Mouse (Mus musculus) testis, postnatal 14 days (tissue): ENCODE data around the gene Rbpjl.

Source experiments
- DNase-seq: peaks from one replicate; pipeline ENCODE4 v3.0.0; 2021; ENCODE audit warnings: low spot score

Gene Rbpjl

DNA sequence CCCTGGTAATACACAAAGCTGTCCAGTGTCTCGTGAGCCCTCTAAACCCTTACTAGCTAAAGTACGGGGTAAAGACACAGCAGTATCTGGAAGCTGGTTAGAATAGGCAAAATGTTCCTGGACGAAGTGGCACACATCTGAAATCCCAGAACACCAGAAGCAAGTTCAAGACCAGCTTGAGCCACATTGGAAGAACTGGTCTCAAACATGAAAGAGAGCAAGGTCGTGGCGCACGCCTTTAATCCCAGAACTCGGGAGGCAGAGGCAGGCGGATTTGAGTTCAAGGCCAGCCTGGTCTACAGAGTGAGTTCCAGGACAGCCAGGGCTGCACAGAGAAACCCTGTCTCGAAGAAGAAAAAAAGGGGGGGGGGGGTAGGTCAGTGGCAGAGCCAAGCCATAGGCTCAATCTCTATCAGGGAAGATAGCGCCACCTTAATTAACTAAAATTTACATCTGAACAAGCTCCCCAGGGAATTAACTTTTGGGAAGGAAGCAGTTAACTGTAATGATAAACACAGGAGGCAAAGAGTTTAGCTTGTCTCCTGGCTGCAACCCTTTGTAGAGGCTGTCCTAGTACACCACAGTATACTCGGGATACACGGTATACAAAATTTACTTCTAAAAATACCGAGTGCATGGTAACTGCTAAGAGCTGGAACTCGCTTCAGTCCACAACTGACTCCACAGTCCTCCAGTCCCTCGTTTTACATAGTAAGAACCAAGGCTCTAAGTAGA lies 27.1 kb downstream of the Rbpjl start:
- DNase-seq: no peak

DNA sequence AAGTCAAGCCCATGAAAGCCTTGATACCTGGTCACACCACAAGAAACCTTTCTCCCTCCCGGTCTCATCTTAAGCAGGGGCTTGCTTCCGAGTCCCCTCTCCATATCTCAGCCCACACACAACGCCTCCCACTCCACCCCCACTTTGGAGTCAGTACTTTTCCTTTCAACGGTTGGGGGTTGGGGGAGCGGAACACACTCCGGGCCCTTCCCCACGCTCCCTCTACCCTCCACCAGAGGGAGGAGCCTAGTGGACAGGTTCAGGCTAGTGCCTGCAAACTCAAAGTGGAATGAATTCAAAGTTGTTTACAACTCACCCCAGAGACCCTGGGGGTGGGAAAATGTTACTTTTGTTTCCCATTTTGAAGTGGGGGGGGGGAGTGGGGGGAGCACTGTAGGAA lies 27.8 kb downstream of the Rbpjl start:
- DNase-seq: peak; percentile 77

DNA sequence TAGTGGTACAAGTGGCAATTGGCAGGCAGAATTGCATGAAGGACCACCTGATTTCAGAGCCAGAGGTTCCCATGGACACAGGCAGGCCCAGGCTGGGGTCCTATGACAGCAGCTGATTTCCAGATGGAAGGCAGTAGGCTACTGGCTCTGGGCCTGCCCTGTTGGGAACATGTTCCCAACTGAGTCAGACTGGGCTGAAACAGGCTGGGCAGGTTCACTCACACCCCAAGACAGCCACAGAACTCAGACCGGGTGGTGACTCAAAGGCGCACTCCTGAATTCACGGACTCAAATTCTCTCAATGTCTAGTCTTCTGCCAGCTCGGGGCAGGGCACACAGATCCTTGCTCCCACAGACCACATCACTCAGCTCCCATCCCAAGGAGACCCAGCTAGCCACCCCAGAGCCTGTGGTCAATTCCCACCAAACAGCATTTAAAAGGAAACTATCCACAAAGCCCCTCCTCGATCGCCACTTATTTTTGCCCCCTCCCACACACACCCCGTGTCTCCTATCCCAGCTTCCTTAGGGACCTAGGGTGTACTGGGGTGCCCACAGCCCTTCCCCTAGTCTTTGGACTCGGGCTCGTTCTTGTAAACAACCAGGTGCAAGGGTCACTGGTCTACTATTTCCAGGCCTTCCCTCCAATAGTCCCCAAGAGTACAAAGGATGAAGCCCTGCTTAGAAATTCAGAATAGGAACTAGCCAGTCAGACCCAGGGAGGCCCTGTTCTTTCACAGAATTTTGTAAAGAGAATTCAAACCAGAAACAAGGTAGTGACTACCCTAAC lies 28.9 kb downstream of the Rbpjl start:
- DNase-seq: no peak

DNA sequence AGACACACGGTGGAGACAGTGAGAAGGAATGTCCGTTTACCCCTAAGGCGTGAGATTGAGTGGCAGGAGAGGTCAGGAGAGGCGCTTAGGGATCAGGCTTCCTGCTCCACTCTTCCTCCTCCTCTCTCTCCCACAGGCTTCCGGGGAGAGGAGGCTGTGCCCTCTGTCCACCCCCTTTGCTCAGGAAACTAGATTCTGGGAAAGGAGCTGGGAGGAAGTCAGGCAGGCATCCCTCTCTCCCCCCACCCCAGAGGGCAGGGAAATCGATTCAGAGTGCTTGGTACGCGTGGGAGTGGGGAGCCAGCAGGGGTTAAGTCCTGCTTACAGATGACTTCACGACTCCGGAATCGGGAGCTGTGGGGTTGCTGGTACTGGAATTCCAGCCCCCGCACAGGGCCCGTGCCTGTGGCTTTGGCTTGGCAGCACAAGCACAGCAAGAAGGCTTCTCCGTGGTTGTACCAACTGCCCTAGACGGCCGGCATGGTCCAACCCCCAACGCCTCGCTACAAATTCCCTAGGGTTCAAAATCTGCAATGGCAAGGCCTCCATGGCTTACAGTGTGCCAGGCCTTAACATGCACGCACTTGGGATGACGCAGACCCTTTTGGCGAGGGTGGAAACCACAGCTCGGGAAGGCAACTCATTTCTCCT lies 29.7 kb downstream of the Rbpjl start:
- peak; percentile 66 for DNase-seq

DNA sequence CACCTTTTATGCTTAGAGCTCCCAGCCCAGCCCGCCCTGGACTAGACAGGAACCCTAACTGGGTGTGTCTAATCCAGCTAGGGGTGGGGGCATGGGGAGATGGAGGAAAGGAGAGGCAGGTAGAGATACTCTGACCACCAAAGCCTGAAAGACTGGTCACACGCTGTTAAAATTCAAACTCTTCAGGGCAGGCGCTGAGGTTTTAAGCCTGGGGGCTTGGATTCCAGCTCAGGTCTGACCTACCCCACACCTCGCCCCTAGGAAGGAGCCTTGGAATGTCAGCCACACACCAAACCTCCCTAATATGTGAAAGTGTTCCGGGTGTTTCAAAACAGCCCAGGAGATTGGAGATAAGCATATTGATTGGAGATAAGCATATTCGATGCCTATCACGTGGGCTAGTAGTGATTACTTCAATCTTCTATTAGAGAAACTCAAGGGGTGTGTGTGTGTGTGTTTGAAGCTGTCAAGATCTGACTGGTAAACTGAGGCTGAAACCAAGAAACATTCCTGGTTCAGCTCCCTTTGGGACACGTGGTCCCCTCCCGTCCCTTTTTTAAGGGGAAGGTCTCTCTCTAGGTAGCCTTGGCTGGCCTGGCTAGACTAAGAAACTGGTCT lies 30.4 kb downstream of the Rbpjl start:
- no peak for DNase-seq

DNA sequence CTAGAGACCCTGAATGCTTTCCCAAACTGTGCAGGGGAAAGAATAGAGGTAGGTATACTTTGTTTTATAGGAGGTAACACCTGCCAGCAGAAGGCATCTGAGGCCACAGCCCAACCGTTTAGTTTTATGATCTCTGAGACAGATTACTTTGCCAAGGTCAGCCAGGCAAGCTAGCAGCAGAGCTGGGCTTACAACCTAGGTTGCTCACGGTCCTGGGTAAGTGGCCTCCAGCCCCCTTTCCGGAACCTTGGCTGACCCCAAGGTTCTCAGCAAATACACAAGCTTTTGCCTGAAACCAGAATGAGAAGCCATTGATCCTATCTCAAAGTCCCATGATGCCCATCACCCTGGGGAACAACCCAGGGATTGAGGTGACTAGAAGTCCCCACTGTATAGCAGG lies 31.7 kb downstream of the Rbpjl start:
- DNase-seq: no peak

DNA sequence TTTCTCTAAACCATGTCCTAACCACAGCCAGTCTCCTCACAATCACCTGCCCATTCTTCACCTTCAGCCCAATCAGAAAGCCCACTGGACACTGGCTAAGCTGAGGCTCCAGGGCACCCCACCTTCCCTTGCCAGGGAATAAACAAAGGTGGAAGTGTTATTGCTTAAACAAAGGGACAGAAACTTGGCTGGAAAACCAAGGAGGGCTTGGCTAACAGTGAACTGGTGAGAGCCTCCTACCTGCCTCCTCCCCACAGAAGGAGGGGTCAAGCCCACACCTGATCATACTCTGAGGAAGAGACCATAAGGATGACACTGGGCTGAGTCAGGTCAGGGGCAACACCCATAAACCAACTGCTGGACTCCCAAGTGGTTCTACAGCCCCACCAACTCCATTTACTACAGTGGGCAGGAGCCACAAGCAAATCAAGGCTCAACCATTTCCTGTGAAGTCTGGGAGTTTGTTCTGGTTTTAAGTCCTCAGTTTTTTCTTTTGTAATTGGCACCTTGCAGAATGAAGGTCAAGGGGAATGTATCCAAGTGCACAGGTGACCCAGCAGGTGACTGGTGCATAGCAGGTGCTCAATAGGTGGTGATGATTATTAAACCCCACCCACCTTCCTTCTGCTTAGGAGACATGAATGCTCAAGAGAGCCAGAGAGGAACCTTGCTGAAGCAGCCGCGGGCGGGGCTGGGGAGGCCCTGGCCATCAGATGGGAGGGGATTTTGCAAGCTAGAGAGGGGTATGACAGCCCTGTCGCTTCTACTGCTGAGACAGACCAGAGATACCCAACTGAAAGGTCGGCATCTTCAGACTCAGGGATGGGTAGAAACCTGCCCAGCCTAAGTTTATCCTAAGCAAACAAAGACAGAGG lies 32.5 kb downstream of the Rbpjl start:
- no peak for DNase-seq

DNA sequence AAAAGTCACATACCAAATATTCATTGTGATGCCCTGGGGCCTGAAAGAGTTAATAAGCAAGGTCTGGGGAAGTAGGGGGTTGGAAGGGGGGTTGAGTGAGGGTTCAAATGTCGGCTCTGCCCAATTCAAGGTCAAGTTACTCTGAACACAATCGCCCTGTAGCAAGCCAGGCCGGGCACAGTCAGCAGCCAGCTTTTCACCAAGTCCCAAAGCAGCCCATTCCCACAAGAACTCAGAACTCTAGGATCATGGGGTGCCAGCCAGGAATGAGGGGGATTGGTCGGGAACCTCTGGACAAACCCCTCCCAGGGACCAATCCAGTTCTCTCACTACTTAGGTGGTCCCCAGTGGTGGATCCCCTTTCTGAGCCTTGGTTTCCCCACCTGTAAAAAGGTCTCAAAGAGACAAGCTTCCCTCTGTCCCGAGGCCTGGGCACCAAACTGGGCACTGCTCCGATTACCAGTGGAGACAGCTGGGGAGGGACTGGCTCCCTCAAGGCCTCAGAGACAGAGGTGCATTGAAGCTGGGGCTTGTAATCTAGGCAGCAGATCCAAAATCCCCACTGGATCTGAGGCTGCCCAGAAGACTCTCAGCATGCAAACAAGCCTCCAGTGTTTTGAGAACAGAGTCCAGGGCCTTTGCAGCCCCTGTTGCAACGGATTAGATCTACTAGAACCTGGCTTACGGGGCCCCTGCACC lies 33.4 kb downstream of the Rbpjl start:
- no peak for DNase-seq

DNA sequence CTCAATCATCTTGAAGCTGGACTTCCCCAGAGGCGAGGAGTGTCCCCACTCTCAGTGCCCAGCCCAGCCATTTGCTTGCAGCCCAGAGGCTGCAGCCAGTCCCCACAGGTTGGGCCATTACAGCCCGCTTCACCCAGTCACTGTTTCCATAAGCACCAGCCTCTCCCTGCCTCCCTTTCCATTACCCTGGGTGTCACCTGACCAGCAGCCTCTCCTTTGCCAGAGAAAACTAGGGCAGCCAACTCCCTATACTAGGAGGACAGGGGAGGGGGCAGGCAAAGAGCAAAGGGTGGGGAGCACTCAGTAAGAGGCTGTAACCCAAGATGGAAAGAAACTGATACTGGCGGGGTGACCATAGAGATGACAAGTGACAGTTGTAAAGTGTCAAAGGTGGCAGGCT lies 34.0 kb downstream of the Rbpjl start:
- DNase-seq: no peak

DNA sequence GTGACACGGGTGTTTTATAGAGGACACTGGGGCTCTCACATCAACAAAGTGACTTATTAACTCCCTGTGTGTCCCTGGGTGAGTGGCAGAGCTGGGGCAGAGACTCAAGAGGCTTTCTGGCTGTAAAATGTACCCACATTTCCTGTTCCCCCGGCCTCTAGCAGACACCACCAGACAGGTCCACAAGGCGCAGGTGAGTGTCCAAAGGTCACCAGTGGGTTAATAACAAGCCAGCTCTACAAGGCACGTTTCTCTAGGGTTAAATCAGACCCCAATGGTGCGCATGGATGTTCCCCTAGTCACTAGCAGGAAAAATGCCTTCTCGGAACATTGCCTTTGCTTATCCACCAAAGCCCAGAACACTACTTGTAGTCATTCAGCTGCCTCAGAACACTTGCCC lies 34.8 kb downstream of the Rbpjl start:
- DNase-seq: no peak

DNA sequence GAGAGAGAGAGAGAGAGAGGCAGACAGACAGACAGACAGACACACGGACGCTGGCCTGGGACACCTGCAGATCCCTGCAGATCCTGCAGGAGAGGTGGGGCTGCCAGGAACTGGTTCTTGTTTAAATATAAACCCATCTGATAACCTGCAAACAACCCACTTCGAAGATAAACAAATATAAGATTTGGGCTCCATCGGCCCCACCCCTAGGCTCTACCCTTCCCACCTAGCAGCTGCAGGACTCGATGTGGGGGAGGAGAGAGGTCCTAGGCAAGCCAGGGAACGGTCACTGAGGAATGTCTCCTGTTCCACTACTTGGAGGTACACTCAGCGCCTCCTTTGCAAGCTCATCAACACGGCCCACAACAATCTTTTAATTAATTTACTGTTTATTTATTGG lies 35.3 kb downstream of the Rbpjl start:
- DNase-seq: no peak

DNA sequence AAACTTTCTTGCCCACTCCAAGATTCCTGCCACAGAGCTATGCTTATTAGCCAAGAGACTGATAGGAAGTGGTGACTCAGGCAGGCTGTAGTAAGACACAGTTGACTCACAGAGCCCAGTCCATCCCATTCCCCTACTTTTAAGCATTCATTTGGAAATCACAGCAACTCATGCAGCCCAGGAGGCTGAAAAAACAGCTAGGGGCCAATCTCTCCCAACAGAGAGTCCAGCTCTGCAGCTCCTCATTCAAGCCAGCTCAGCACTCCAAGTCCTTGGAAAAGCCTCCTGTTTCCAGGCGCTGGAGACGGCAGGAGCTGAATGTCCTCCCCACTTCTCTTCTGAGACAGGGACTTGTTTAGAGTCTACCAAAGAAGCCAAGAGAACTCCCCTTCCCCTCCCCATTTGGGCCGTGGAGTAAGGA lies 36.1 kb downstream of the Rbpjl start:
- peak; percentile 52 for DNase-seq

DNA sequence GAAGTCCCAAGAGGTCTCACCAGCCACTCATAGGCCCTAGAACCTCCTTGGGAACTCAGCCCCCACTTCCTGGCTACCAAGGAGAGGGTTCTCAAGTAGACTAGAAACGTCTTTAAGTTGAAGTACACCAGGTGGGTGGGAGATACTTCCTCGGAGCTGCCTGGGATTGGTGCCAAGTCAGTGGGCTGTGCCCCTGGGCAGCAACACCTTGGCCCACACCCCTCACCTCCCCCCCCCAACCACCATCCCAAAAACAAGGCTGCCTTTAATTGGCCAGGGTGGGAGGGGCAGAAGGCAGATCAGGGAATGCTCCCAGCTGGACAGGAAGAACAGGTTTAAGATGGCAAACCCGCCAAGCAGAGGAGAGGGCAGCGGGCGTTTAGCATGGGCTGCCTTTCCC lies 37.4 kb downstream of the Rbpjl start:
- no peak for DNase-seq

DNA sequence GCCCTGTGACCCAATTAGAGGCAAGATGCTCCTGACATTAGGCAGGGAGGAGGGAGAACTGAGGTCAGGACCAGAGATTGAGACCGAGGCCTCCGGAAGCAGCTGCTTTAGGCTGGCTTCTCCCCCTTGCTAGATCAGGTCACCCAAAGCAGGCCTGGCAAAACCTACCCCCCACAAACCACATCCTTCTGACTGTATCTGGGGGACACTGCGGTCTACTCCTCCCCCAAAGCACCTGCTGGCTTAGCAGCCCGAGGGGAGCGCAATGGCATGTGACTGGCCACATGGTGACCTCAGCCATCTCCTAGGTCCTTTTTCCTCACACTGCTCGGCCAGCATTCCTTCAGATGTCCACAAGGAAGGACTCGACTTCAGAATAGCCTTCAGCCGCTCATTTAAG lies 38.2 kb downstream of the Rbpjl start:
- DNase-seq: no peak

DNA sequence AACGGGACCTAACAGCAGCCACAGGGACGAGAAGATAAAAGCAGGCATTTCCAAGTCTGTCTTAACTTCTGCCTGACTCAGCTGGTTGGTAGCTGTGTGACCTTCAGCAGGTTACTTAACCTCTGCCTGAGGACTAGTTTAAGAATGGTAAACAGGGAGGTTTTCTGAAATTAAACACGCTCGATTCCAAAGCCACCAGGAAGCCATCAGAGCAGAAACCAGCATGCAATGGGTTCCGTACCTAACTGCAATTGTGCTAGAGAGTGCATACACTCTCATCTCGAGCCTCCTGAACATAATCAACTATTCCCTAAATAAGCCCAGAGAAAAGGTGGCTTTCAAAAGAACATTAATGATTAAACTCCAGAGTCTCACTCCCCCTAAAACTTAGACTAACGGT lies 38.8 kb downstream of the Rbpjl start:
- no peak for DNase-seq

DNA sequence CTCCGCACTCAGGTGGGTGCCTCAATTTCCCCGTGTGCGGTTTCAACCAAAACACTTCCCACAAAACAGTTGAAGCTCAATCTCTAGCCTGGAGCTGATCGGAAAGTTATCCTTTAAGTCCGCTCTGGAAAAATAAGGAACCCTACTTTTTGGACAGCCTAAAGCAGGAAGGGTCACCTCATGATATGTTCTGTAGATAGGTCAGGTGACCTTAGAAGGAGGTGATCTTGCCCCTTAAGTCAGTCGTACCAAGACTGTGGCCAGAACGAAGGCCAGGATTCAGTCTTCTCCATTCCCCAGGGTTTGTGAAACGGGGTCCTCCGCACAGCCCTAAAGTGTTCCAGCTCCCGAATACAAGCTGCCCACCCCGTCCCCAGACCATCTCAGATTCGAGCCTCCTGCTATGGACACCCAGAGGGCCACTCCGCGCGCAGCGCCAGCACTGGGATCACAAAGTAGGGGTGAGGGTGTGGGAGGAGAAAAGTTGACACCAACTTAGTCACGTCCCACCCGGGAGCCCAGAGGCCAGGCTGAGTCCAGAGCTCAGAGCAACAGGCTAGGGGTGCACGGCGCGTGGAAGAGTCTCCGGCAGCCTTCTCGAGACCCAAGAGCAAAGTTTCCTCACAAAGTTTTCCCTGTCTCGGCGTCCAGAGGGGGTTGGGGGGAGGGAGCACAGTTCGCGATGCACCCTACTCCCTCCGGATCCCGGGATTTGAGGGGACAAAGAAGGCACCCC lies 39.5 kb downstream of the Rbpjl start:
- no peak for DNase-seq

DNA sequence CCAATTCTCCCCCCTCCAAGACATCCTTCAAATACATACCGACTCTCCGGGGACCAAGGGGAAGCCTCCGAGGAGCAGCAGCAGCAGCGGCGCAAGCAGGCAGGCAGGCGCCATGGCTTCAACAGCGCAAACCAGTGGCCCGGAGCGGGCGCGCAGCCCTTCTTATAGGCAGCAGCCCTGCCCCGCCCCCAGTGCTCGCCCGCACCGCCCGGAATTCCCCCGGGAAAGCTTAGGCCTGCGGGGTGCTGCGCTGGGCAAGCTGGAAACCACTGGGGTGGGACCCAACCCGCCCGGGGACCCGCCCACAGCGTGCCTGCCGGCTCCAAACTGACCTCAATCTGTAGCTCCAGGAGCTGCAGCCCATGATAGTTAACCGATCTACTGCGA lies 40.1 kb downstream of the Rbpjl start:
- peak; percentile 82 for DNase-seq

DNA sequence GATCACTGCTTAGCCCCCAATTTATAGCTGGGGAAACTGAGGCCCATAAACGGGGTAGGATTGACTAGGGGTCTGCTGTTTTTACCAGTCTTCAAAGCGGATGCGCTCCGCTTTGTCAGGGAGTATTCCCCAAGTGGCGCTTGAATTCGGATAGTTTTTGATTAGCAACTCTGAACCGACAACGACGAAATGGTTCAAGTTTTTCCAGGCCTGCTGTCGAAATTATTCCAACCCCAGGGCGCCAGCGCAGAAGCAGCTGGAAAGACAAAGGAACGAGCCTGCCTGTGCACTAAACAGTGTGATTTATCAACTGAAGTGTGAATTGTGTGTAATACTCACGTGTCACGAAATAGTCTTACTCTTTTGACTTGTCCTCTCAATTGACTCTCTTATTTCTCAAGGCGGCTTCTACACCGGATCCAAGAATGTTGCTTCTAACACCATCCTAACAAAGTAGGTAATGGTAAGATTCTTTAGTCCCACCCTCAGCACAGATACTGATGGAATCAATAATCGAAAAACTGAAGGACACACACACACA lies 40.6 kb downstream of the Rbpjl start, which contains the start of gene Sdc4:
TSS of gene Sdc4 (minus strand) at position 428 of the 541 bp plus-strand sequence.
- DNase-seq: no peak

DNA sequence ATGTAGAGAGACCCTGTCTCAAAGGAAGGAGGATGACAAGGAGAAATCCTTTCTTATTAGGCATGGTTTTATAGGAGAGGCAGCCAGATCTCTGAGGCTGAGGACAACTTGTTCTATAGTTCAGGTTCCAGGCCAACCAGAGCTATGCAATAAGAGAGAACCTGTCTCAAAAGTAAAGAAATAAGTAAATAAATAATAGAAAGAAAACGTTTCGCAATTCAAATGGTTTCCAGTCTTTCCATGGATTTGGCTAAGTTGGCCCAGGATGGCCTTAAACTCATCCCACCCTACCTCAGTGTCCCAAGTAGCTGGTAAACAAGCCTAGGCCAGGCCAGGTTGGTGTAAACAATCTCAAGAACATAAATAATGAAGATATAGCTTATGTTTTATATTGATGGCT lies 41.8 kb downstream of the Rbpjl start:
- DNase-seq: no peak
